Mouse (Mus musculus): ENCODE data around the gene Grasp.

Grasp gene

GRCm38 (mm10) chr15:101224006-101224906 lies at the start of gene Grasp:
TSS of gene Grasp (plus strand) at chr15:101224188.
- DNase-seq (ENCODE audit: low read depth) = peak; percentile 88

DNA sequence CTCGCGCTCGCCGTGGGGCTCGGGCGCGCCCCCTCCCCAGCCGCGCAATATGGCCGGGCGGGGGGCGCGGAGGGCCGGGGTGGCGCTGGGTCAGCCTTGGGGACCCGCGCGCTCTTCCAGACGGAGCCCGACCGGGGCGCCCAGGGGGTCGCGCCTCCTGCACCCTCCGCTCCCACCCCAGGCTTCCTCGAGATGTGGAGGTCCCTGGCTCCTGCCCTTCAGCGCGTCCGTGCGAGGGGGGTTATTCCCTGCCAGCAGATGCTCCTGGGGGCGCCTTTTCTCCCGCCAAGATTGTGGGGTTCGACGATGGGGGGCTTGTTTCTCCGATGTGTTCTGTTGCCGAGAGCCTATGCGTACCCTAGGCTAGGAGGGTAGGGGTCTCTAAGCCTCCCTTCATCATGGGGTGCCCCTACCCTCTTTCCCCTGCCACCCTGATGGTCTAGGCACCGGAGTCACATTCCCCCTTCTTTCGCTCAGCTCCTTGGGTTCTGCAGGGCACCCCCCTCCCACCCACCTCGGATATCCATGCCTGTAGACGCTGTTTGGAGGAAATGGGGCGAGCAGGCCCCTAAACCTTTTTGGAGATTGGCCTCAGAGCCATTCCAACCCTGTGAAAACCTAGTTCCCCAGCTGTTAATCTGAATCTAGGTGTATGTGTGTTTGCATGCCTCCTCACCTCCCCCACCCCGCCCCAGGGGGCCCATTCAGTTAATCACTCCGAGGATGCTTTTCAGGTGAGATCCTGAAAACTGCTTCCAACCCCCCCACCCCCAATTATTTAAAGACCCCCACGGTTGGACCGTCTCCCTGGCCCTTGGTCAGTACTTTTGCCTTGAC lies 49.5 kb upstream of the Grasp start:
- no peak for DNase-seq (ENCODE audit: low read depth)

- no peak for DNase-seq (ENCODE audit: low read depth)
Observed at GRCm38 (mm10) chr15:101175131-101175460, 48.9 kb upstream of the Grasp start.

GRCm38 (mm10) chr15:101175613-101176283 lies 48.2 kb upstream of the Grasp start:
- DNase-seq (ENCODE audit: low read depth) = no peak

- DNase-seq (ENCODE audit: low read depth) = peak; percentile 67
Observed at GRCm38 (mm10) chr15:101176284-101176680, 47.7 kb upstream of the Grasp start.

- peak; percentile 59 for DNase-seq (ENCODE audit: low read depth)
Observed at GRCm38 (mm10) chr15:101176795-101177691, 46.9 kb upstream of the Grasp start.

GRCm38 (mm10) chr15:101180363-101181105 lies 43.5 kb upstream of the Grasp start:
- DNase-seq (ENCODE audit: low read depth) = no peak

- no peak for DNase-seq (ENCODE audit: low read depth)
Observed at GRCm38 (mm10) chr15:101181106-101181466, 42.9 kb upstream of the Grasp start.

DNA sequence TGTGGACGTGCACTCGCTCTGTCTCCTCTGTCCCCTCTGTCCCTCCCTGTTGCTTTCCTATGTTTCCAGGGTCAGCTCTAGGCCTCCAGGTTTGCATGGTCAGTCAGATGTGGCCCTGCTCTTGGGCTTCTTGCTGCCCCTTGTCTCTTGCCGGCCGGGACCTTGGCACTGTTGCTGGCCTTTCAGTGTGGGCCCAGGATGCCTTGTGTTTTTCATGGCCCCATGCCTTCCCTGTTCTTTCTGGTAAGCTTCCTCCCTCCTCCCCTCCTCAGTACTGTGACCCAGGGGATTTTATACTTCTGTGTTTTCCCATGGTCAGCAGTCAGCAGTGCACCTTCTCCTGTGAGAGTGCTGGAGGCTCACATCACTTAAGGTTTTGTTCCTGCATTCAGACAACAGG lies 42.5 kb upstream of the Grasp start:
- no peak for DNase-seq (ENCODE audit: low read depth)

DNA sequence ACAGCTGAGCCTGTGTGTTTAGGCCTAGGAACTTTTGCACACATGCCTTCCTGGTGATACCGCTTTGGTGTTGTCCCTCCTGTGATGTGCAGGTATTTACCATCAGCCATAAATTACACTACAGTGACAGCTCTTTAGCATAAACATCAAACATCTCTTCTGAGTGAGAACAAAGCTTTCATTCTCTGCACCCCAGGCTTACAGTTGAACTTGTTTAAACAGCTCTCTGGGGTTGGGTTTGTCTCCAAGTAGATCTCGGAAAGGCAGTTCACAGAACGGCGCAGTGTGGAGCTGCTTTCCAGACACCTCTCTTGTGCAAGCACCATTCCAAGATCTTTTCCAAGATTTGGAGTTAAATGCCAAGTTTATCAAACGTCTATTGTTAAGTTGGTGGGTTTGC lies 41.3 kb upstream of the Grasp start:
- no peak for DNase-seq (ENCODE audit: low read depth)

GRCm38 (mm10) chr15:101184300-101184699 lies 39.7 kb upstream of the Grasp start:
- no peak for DNase-seq (ENCODE audit: low read depth)

DNA sequence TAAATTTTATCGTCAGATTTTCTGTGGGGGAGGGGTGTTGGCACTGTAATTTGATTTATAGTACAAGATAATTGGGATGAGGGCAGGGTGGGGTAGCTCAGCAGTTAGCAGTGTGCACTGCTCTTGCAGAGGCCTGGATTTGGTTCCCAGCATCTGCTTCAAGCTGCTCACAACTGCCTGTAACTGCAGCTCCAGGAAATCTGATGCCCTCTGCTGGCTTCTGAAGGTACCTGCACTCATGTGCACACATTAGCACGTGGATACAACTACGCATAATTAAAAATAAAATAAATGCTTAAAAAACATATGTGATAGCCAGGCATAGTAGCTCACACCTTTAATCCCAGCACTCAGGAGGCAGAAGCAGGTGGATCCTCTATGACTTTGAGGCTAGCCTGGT lies 38.4 kb upstream of the Grasp start:
- DNase-seq (ENCODE audit: low read depth) = no peak

- DNase-seq (ENCODE audit: low read depth) = no peak
Observed at GRCm38 (mm10) chr15:101187907-101188306, 36.1 kb upstream of the Grasp start.

DNA sequence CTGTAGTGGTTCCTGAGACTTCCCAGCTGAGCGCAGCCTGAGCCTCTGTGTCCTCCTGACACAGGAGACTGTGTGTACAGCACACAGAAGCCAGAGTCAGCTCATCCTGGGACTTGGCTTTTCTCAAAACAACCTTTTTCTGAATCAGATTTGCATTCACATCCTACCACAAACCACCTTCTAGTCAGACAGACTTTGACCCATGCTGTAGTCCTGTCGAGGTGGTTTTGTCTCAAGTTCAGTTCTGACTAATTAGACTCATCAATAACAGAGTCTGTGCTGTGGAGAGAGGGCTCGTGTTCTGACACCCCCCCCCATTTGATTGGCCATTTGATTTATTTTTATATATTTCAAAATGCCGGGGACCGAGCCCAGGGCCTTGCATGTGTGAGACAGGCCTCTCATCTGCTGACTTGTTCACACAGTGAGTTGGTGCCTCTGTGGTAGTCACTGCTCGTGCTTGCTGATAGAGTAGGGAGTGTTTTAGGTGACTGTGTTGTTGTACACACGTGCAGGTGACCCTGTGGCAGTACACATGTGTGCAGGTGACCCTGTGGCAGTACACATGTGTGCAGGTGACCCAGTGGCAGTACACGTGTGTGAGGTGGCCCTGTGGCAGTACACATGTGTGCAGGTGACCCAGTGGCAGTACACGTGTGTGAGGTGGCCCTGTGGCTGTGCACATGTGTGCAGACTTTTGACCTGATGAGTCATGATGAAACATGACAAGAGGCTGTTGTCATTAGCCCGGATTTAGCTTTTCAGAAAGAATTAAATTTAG lies 33.8 kb upstream of the Grasp start:
- no peak for DNase-seq (ENCODE audit: low read depth)

DNA sequence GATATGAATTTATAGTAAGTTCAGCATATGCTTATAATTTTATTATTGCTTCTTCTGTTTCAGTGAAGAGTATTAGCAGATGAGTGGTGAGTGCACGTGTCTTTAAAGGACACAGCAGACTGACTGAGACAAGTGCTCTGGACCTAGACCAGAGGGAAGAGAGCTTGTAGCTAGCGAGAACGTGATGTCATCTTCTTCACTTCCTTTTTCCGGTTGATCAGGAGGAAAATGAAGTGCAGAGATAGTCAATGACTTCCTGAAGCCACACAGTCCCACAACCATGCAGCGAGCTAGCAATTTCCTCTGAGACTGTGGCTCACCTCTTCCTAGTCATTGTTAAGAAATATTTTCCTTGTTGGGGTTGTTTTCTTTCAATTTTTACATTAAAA lies 33.2 kb upstream of the Grasp start:
- DNase-seq (ENCODE audit: low read depth) = peak; percentile 81

GRCm38 (mm10) chr15:101191459-101192259 lies 32.3 kb upstream of the Grasp start:
- DNase-seq (ENCODE audit: low read depth) = peak; percentile 74

DNA sequence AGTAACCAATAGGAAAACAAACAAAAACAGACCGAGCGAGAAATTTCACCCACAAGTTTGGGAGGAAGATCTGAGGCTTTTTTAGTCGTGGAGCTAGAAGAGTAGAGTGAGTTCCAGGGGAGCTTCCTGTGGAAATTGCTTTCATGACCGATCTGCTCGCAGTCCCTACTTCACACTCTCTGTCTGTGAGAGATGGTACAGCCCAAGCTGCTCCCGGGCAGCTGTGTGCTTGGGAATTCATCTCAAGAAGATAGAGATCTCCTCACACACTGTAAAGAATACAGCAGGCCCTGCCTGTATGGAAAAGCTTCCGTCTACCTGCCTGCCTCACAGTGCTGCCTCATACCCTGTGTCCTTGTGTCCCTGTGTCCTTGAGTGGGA lies 31.7 kb upstream of the Grasp start:
- no peak for DNase-seq (ENCODE audit: low read depth)

DNA sequence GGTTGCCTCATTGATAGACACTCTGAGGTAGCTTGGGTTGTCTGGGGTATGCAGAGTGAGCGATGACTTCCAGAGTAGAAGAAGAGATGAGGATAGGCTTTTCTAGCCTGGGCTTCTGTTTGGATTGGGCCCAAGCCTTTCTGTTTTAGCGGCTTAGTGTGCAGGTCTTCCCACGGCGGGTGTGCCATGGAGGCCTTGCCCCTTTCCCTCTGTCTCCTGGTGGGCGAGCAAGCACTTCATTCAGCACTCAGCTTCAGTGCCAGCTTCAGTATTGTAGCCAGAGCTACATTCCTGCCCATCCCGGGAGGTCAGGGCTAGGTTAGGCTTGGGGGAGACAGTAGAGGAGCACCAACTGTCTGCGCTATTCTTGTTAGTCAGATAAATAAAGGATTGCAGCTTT lies 31.3 kb upstream of the Grasp start:
- no peak for DNase-seq (ENCODE audit: low read depth)

DNA sequence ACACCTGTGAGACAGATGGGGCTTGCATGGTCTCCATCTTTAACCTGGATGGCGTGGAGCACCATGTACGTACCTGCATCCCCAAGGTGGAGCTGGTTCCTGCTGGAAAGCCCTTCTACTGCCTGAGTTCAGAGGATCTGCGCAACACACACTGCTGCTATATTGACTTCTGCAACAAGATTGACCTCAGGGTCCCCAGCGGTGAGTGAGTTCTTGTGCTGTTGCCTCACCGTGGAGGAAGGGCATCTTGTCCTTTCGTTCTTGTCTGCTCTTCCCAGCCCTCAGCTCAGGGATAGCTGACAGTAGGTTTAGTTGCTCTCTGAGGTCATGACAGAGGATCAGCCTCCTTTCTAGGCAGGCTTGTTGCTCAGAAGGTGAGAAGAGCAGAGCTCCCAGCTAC lies 30.0 kb upstream of the Grasp start:
- DNase-seq (ENCODE audit: low read depth) = no peak

All from 416B (cell line).